10 mouse cellular contexts compared by ENCODE assay signal in the genomic region with DNA sequence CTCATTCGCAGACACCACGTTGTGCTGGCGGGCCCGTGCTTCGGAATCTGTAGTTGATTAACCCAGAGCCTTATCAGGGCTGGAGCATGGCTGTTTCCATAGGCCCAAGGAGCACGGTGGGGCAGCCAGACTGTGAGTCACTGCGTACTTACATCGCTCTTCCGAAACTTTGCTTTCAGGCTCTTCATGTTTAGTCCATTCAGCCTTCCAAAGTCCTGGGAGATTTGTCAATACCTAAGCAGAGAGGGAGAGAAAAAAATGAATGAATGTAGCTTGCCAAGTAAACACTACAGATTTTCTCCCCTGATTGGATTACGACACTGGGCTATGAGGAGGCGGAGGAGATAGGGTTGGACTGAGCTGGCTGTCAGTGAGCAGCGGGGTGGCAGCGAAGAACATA. TPM values are rescaled to one million over a fixed set of nuclear protein-coding genes. Genes with fewer than 3 reads are reported as not detected.
DNase-seq lines count a peak whose midpoint lies in the region; ATAC-seq and TF ChIP-seq lines count a peak whose summit lies in the region.
"Had no signal": no experiment of that assay in that cellular context is flagged by ENCODE, and none has a peak within 500 bp of the region (broad histone marks: within the 10 kb centered on the region; RNA-seq: fewer than 3 reads in every experiment).

No protein-coding gene starts in this region.

- no peak for DNase-seq in kidney, postnatal 25 days
- DNase-seq in lung, postnatal 25 days (ENCODE audit: low spot score), result peak; percentile 79
- DNase-seq in frontal cortex, postnatal 36 days (ENCODE audit: low spot score in 2 of 2), result no peak
- DNase-seq in layer of hippocampus, postnatal 10 days (ENCODE audit: low spot score in 2 of 2), result no peak
- DNase-seq: right cerebral cortex, postnatal 4 days had no signal

- WGBS in kidney, embryonic 14.5 days, result 69% methylated on average over 13 of the region's 13 CpGs
- WGBS in embryonic facial prominence, embryonic 13.5 days, result 52% methylated on average over 13 of the region's 13 CpGs
- WGBS in intestine, postnatal 0 days, result 38% methylated on average over 13 of the region's 13 CpGs
- 85% methylated on average over 13 of the region's 13 CpGs for WGBS in neural tube, embryonic 15.5 days

- TF ChIP-seq CTCF in intestine, postnatal 0 days (IDR thresholded peaks at IDR 0.05; ENCODE audit: low read depth), result no peak

- H3K4me3 ChIP-seq in kidney, embryonic 14.5 days (ENCODE audit: low read length), result no peak overlapping the region
- H3K4me3 ChIP-seq in embryonic facial prominence, embryonic 13.5 days, result no peak overlapping the region
- peak overlapping the region; percentile 25 for H3K4me3 ChIP-seq in intestine, postnatal 0 days (ENCODE audit: low read depth, low read length)
- H3K4me3 ChIP-seq in neural tube, embryonic 15.5 days (replicated peaks), result no peak overlapping the region
- H3K4me3 ChIP-seq: limb, embryonic 12.5 days had no signal

- no peak overlapping the region for H3K4me2 ChIP-seq in kidney, embryonic 14.5 days (replicated peaks; ENCODE audit: low read depth, low read length)
- H3K4me2 ChIP-seq in embryonic facial prominence, embryonic 13.5 days, result no peak overlapping the region
- peak overlapping the region; percentile 54 for H3K4me2 ChIP-seq in intestine, postnatal 0 days (replicated peaks; ENCODE audit: low read depth)
- H3K4me2 ChIP-seq in neural tube, embryonic 15.5 days, result no peak overlapping the region
- H3K4me2 ChIP-seq: limb, embryonic 12.5 days had no signal

- 0 out of 2 replicates have a peak, but pooled peaks have one; percentile 37 for ATAC-seq in kidney, embryonic 14.5 days (ENCODE audit: low FRiP score, low TSS enrichment)
- ATAC-seq in embryonic facial prominence, embryonic 13.5 days (ENCODE audit: insufficient number of reproducible peaks, insufficient read depth, low FRiP score, low TSS enrichment, low read depth), result no peak
- ATAC-seq in intestine, postnatal 0 days, result peak; percentile 94
- ATAC-seq in neural tube, embryonic 15.5 days (ENCODE audit: low FRiP score), result no peak

- no peak overlapping the region for H3K27ac ChIP-seq in kidney, embryonic 14.5 days (ENCODE audit: low read depth, low read length)
- peak overlapping the region; percentile 39; the same call in 1 of the 2 replicates for H3K27ac ChIP-seq in embryonic facial prominence, embryonic 13.5 days
- 0 out of 2 replicates have a peak overlapping the region, but pooled peaks have one; percentile 0 for H3K27ac ChIP-seq in intestine, postnatal 0 days (ENCODE audit: low read depth, low read length)
- H3K27ac ChIP-seq in neural tube, embryonic 15.5 days (replicated peaks), result no peak overlapping the region
- H3K27ac ChIP-seq: limb, embryonic 12.5 days had no signal

- H3K9ac ChIP-seq in kidney, embryonic 14.5 days (ENCODE audit: low read depth, low read length), result no peak overlapping the region
- no peak overlapping the region for H3K9ac ChIP-seq in embryonic facial prominence, embryonic 13.5 days
- no peak overlapping the region for H3K9ac ChIP-seq in intestine, postnatal 0 days (ENCODE audit: low read depth, low read length)
- no peak overlapping the region for H3K9ac ChIP-seq in neural tube, embryonic 15.5 days (replicated peaks)
- H3K9ac ChIP-seq: limb, embryonic 12.5 days had no signal

- H3K4me1 ChIP-seq in kidney, embryonic 14.5 days (ENCODE audit: control insufficient read depth, insufficient read depth, low read length), result peaks cover 22% of the 10 kb centered on the region
- peaks cover 76% of the 10 kb centered on the region for H3K4me1 ChIP-seq in embryonic facial prominence, embryonic 13.5 days
- H3K4me1 ChIP-seq in intestine, postnatal 0 days (replicated peaks; ENCODE audit: control insufficient read depth, insufficient read depth, low read length), result peaks cover 6% of the 10 kb centered on the region; the same call in 1 of the 2 replicates
- peaks cover 16% of the 10 kb centered on the region for H3K4me1 ChIP-seq in neural tube, embryonic 15.5 days

- no peaks in the 10 kb centered on the region for H3K9me3 ChIP-seq in kidney, embryonic 14.5 days (ENCODE audit: control insufficient read depth, low read length)
- H3K9me3 ChIP-seq in embryonic facial prominence, embryonic 13.5 days, result no peaks in the 10 kb centered on the region
- no peaks in the 10 kb centered on the region for H3K9me3 ChIP-seq in intestine, postnatal 0 days (ENCODE audit: control insufficient read depth)
- no peaks in the 10 kb centered on the region for H3K9me3 ChIP-seq in neural tube, embryonic 15.5 days (replicated peaks)
- H3K9me3 ChIP-seq: limb, embryonic 12.5 days had no signal

- H3K36me3 ChIP-seq in kidney, embryonic 14.5 days (ENCODE audit: control insufficient read depth, insufficient read depth, low read length), result peaks cover 22% of the 10 kb centered on the region; the same call in 1 of the 2 replicates
- H3K36me3 ChIP-seq in embryonic facial prominence, embryonic 13.5 days, result peaks cover 38% of the 10 kb centered on the region
- no peaks in the 10 kb centered on the region for H3K36me3 ChIP-seq in intestine, postnatal 0 days (ENCODE audit: control insufficient read depth, insufficient read depth)
- no peaks in the 10 kb centered on the region for H3K36me3 ChIP-seq in neural tube, embryonic 15.5 days

- H3K27me3 ChIP-seq in kidney, embryonic 14.5 days (ENCODE audit: control insufficient read depth, insufficient read depth, low read length), result no peaks in the 10 kb centered on the region
- no peaks in the 10 kb centered on the region for H3K27me3 ChIP-seq in embryonic facial prominence, embryonic 13.5 days
- no peaks in the 10 kb centered on the region for H3K27me3 ChIP-seq in intestine, postnatal 0 days (replicated peaks; ENCODE audit: control insufficient read depth, insufficient read depth, low read length)
- no peaks in the 10 kb centered on the region for H3K27me3 ChIP-seq in neural tube, embryonic 15.5 days (replicated peaks)
- H3K27me3 ChIP-seq: limb, embryonic 12.5 days had no signal

RNA-seq across cellular contexts. Expression of gene Rai14, which starts 24.2 kb away (rescaled TPM):
- polyA plus RNA-seq in kidney, embryonic 14.5 days (2014; fragmentation: Nextera tagmentation; extraction: Ambion mirVana), result 48.0 and 75.0 TPM in 2 replicates
- polyA plus RNA-seq in embryonic facial prominence, embryonic 13.5 days (2015; fragmentation: Nextera tagmentation; extraction: Ambion mirVana), result 78.9 and 87.3 TPM in 2 replicates
- 6.2 and 6.9 TPM in 2 replicates for polyA plus RNA-seq in intestine, postnatal 0 days (2015; fragmentation: Nextera tagmentation; extraction: Ambion mirVana)
- 10 to 100 TPM; 10.8 to 12.5 TPM for total RNA-seq in layer of hippocampus, postnatal 10 days (2021)
- 10.2 and 13.2 TPM in 2 replicates for polyA plus RNA-seq in neural tube, embryonic 15.5 days (2015; fragmentation: Nextera tagmentation; extraction: Ambion mirVana)

Comparison
In these comparisons a context has a peak if more than half of its experiments do, and no peak if none do; other contexts are left out.
1. ATAC-seq: peak in kidney, embryonic 14.5 days (single experiment) and intestine, postnatal 0 days (single experiment); none in embryonic facial prominence, embryonic 13.5 days (single experiment) and neural tube, embryonic 15.5 days (single experiment).
2. H3K27ac ChIP-seq: peak in embryonic facial prominence, embryonic 13.5 days (single experiment) and intestine, postnatal 0 days (single experiment); none in kidney, embryonic 14.5 days (single experiment) and neural tube, embryonic 15.5 days (single experiment).